Mouse (Mus musculus) cerebellum, adult 2 months (tissue): ENCODE measurements around the gene Plpp3.

ENCODE experiments used
- CTCF ChIP-seq: fragments of 200-500 bp; IDR thresholded peaks from 2 replicates; pipeline ENCODE4 v1.5.1; 2011; ENCODE audit warnings: low read depth, mild to moderate bottlenecking, control low read depth, low read length, moderate library complexity, borderline replicate concordance; ENCODE audit not compliant: insufficient read depth
- POLR2A ChIP-seq: fragments of 200-500 bp; IDR thresholded peaks from 2 replicates; pipeline ENCODE4 v1.6.1; 2011; ENCODE audit warnings: low read length, control low read depth, borderline replicate concordance; ENCODE audit not compliant: insufficient read depth

DNA sequence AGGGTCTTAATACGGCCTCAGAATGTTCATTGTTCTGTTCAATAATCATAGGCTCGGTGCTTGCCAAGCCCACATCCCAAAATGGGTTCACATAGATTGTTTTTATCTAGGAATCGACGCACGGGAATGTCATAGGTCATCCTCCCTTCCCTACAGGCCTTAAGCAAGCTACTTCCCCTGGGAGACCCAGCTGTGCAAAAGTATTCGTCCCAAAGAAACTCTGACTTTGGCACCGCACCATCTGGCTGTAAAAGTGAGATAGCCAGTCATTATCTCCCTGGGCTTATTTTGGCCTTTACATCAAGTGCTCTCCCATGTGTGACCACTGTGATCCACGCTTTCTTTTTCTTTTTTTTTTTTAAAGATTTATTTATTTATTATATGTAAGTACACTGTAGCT, 42.2 kb downstream of the Plpp3 start:
- no peak for TF ChIP-seq POLR2A
- no peak for TF ChIP-seq CTCF
